Mouse (Mus musculus) hindbrain, embryonic 16.5 days (tissue): ENCODE measurements around the gene Mpzl3. TPM values are rescaled to one million over a fixed set of nuclear protein-coding genes. Genes with fewer than 3 reads are reported as not detected.
A peak's percentile ranks its signal among the peaks of the same experiment; 100 is the strongest.

Experiments
- ATAC-seq: fragments of 200-750 bp; cut with Nextera tagmentation; 2 replicates; pipeline ENCODE4 v1.8.0; 2017; ENCODE audit warnings: moderate TSS enrichment, moderate library complexity
- H3K27ac ChIP-seq: fragments of 300-500 bp; sonication (generic); 2 replicates; pipeline ENCODE4 v1.5.1; 2014; ENCODE audit warnings: low read depth, mild to moderate bottlenecking, control low read depth, low read length, moderate library complexity
- H3K27me3 ChIP-seq: fragments of 300-500 bp; sonication (generic); replicated peaks from 2 replicates; pipeline ENCODE4 v1.6.1; 2014; ENCODE audit warnings: low read length; ENCODE audit not compliant: control insufficient read depth, insufficient read depth
- H3K36me3 ChIP-seq: fragments of 300-500 bp; sonication (generic); 2 replicates; pipeline ENCODE4 v1.6.1; 2014; ENCODE audit warnings: mild to moderate bottlenecking, low read length, moderate library complexity, mixed read lengths; ENCODE audit not compliant: control insufficient read depth, insufficient read depth
- H3K4me1 ChIP-seq: fragments of 300-500 bp; sonication (generic); 2 replicates; pipeline ENCODE4 v1.6.1; 2014; ENCODE audit warnings: low read depth, low read length; ENCODE audit not compliant: control insufficient read depth, insufficient read depth
- H3K4me2 ChIP-seq: fragments of 300-500 bp; sonication (generic); 2 replicates; pipeline ENCODE4 v1.6.1; 2014; ENCODE audit warnings: mild to moderate bottlenecking, low read length, control low read depth, moderate library complexity
- H3K4me3 ChIP-seq: fragments of 300-500 bp; sonication (generic); 2 replicates; pipeline ENCODE4 v1.5.1; 2014; ENCODE audit warnings: mild to moderate bottlenecking, low read length, control low read depth, moderate library complexity
- H3K9ac ChIP-seq: fragments of 300-500 bp; sonication (generic); 2 replicates; pipeline ENCODE4 v1.6.1; 2014; ENCODE audit warnings: low read depth, mild to moderate bottlenecking, control low read depth, low read length, moderate library complexity
- H3K9me3 ChIP-seq: fragments of 300-500 bp; sonication (generic); 2 replicates; pipeline ENCODE4 v1.6.1; 2014; ENCODE audit warnings: mild to moderate bottlenecking, low read length, moderate library complexity; ENCODE audit not compliant: control insufficient read depth
- WGBS: fragments of 180-500 bp; shearing (Covaris S2); extraction: QIAGEN DNeasy Blood & Tissue Kit; methylation state at CpG from one replicate; pipeline ENCODE4 v1.1.7; 2014; 5-methylcytosine and 5-hydroxymethylcytosine counted together
- polyA plus RNA-seq: library from polyadenylated mRNA; unstranded; fragments of >200 nt; fragmentation: Nextera tagmentation; extraction: Ambion mirVana; gene quantifications from 2 replicates; pipeline ENCODE4 v1.2.1, GENCODE M21; 2015

The Mpzl3 gene
- polyA plus RNA-seq, 1 experiment from 2014 or later = 1.0 TPM

GRCm38 (mm10) chr9:45103211-45103979 lies 48.4 kb downstream of the Mpzl3 start:
- WGBS = 76% methylated on average over 11 of the region's 11 CpGs
- Histone ChIP-seq H3K27ac (no peak overlapping the region), H3K4me3 (no peak overlapping the region), H3K27me3 (no peaks in the 10 kb centered on the region), H3K9me3 (no peaks in the 10 kb centered on the region), H3K4me1 (no peaks in the 10 kb centered on the region), H3K9ac (no peak overlapping the region), H3K4me2 (no peak overlapping the region), H3K36me3 (no peaks in the 10 kb centered on the region)
- ATAC-seq = no peak

GRCm38 (mm10) chr9:45105596-45106374 lies 50.8 kb downstream of the Mpzl3 start:
- H3K9ac ChIP-seq = no peak overlapping the region
- ATAC-seq = no peak
- WGBS = 98% methylated on average over 2 of the region's 2 CpGs
- no peaks in the 10 kb centered on the region for H3K27me3 ChIP-seq
- no peak overlapping the region for H3K27ac ChIP-seq
- no peaks in the 10 kb centered on the region for H3K36me3 ChIP-seq
- H3K4me2 ChIP-seq = no peak overlapping the region
- H3K9me3 ChIP-seq = no peaks in the 10 kb centered on the region
- H3K4me1 ChIP-seq = no peaks in the 10 kb centered on the region
- no peak overlapping the region for H3K4me3 ChIP-seq

GRCm38 (mm10) chr9:45115706-45116105 lies 60.7 kb downstream of the Mpzl3 start:
- 3% methylated on average over 14 of the region's 14 CpGs for WGBS
- ATAC-seq = peak; percentile 88

GRCm38 (mm10) chr9:45116819-45117218 lies 61.8 kb downstream of the Mpzl3 start:
- 71% methylated on average over 9 of the region's 9 CpGs for WGBS
- Histone ChIP-seq H3K4me2 (no peak overlapping the region), H3K4me3 (no peak overlapping the region), H3K36me3 (no peaks in the 10 kb centered on the region), H3K9me3 (no peaks in the 10 kb centered on the region), H3K27ac (no peak overlapping the region), H3K9ac (no peak overlapping the region), H3K4me1 (peaks cover 26% of the 10 kb centered on the region), H3K27me3 (no peaks in the 10 kb centered on the region)
- no peak for ATAC-seq

More at GRCm38 (mm10) chr9:45115706-45116105, 60.7 kb downstream of the Mpzl3 start:
- H3K9ac ChIP-seq = peak overlapping the region; percentile 64
- no peaks in the 10 kb centered on the region for H3K9me3 ChIP-seq
- no peaks in the 10 kb centered on the region for H3K36me3 ChIP-seq
- peak overlapping the region; percentile 81 for H3K4me2 ChIP-seq
- H3K27me3 ChIP-seq = no peaks in the 10 kb centered on the region
- peaks cover 21% of the 10 kb centered on the region for H3K4me1 ChIP-seq
- H3K4me3 ChIP-seq = peak overlapping the region; percentile 52
- H3K27ac ChIP-seq = peak overlapping the region; percentile 70; the same call in 1 of the 2 replicates

GRCm38 (mm10) chr9:45117741-45118431 lies 62.9 kb downstream of the Mpzl3 start, which contains the start of gene Scn2b:
TSS of gene Scn2b (plus strand) at chr9:45117782.
- H3K9me3 ChIP-seq = no peaks in the 10 kb centered on the region
- under 1% methylated on average over 13 of the region's 13 CpGs for WGBS
- peak; percentile 67 for ATAC-seq
- no peaks in the 10 kb centered on the region for H3K36me3 ChIP-seq
- peak within 1 kb of the TSS; percentile 81 for H3K27ac ChIP-seq
- H3K4me3 ChIP-seq = peak within 1 kb of the TSS; percentile 54
- H3K9ac ChIP-seq = peak within 1 kb of the TSS; percentile 74
- H3K27me3 ChIP-seq = no peaks in the 10 kb centered on the region
- H3K4me2 ChIP-seq = peak within 1 kb of the TSS; percentile 76
- H3K4me1 ChIP-seq = peaks cover 34% of the 10 kb centered on the region

GRCm38 (mm10) chr9:45118552-45118951 lies 63.6 kb downstream of the Mpzl3 start:
- WGBS = 23% methylated on average over 10 of the region's 10 CpGs
- Histone ChIP-seq H3K9me3 (no peaks in the 10 kb centered on the region), H3K9ac (peak overlapping the region; percentile 74), H3K4me1 (peaks cover 34% of the 10 kb centered on the region), H3K27me3 (no peaks in the 10 kb centered on the region), H3K4me3 (peak overlapping the region; percentile 54), H3K36me3 (no peaks in the 10 kb centered on the region), H3K4me2 (peak overlapping the region; percentile 76), H3K27ac (0 out of 2 replicates have a peak overlapping the region, but pooled peaks have one; percentile 14)
- ATAC-seq = no peak

- no peaks in the 10 kb centered on the region for H3K27me3 ChIP-seq
Measured at GRCm38 (mm10) chr9:45119316-45119953, 64.4 kb downstream of the Mpzl3 start.

GRCm38 (mm10) chr9:45119954-45120530 lies 65.1 kb downstream of the Mpzl3 start:
- peaks cover 34% of the 10 kb centered on the region for H3K4me1 ChIP-seq
- H3K36me3 ChIP-seq = peaks cover 2% of the 10 kb centered on the region; the same call in 1 of the 2 replicates
- H3K4me3 ChIP-seq = no peak overlapping the region
- H3K4me2 ChIP-seq = peak overlapping the region; percentile 24; the same call in 1 of the 2 replicates
- no peaks in the 10 kb centered on the region for H3K9me3 ChIP-seq
- H3K9ac ChIP-seq = no peak overlapping the region
- ATAC-seq = no peak
- no peak overlapping the region for H3K27ac ChIP-seq
- WGBS = 91% methylated on average over 14 of the region's 14 CpGs
- H3K27me3 ChIP-seq = no peaks in the 10 kb centered on the region

More at GRCm38 (mm10) chr9:45119316-45119953, 64.4 kb downstream of the Mpzl3 start:
- Histone ChIP-seq H3K36me3 (no peaks in the 10 kb centered on the region), H3K4me1 (peaks cover 34% of the 10 kb centered on the region), H3K4me3 (peak overlapping the region; percentile 54), H3K27ac (no peak overlapping the region), H3K4me2 (peak overlapping the region; percentile 76), H3K9me3 (no peaks in the 10 kb centered on the region), H3K9ac (peak overlapping the region; percentile 74; the same call in 1 of the 2 replicates)
- 94% methylated on average over 8 of the region's 8 CpGs for WGBS
- ATAC-seq = no peak
